Mouse (Mus musculus): ENCODE data around the gene Tenm2.

Gene Tenm2

DNA sequence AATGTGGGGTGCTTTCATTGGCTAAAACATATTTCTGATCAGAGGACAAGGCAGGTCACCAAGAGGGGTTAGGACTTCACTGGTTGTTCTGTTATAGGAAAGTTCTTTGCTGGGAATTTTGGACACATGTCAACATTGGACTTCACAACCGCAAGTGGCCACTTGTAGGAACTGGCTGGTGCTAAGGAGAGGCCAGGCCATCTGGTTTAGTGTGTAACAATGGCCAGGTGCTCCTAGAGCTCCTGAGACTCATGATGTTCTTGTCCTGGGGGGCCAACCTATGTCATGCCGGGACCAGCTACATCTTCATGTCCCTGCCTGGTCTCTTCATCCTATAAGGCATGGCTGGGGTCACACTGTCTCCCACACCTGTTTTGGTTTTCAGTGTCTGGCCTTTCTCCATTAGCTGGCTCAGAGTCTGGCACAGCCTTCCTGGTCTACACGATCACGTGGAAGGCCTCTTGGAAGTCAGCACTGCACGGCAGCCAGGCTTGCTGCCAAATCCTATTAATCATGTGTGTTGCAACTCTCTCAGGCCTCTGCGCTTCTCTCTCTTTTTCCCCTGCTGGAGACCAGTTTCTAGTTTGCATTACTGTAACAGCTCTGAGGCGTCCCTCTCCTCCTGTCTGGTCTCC, 1199.6 kb downstream of the Tenm2 start:
- in situ Hi-C loops (cut with MboI; ENCODE audit: low sequenced_read_pairs): no loop called here

DNA sequence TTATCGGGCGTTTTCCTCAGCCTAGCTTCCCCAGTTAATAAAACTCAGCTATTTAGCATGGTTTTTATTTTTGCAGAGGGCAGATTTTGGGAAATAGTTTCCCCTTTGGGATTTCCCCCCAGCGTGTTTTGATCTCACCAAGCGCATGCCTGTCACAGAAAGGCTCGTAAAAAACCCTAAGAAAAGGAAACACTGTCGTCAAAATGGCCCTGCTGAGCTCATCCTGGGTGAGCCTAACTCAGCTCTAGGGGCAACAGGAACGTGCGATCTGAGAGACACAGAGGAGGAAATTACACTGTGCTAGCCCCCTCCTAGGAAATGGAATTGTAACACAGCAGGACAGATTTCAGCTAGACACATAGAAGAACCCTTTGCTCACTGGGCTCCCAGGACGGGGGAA, 1204.0 kb downstream of the Tenm2 start:
- in situ Hi-C loops (cut with MboI; ENCODE audit: low sequenced_read_pairs): no loop called here

DNA sequence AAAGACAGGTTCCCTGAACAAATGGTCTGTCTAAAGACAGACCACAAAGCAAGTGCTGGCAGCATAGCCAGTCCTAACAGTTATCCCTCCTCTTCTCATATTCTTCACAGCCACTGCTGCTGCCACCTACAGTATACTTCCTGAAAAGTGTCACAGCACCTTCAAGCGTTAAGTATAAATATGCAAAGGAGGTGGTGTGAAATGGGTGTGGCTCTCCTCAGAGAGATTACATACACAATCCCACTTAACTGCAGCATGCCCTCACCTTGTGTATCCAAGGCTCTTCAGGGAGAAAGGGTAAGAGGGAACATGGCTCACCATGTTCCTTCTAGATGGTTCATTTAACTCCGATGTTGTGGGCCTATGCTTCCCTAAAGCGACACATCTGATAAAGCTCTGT, 1215.8 kb downstream of the Tenm2 start:
- in situ Hi-C loops (cut with MboI; ENCODE audit: low sequenced_read_pairs): no loop called here

DNA sequence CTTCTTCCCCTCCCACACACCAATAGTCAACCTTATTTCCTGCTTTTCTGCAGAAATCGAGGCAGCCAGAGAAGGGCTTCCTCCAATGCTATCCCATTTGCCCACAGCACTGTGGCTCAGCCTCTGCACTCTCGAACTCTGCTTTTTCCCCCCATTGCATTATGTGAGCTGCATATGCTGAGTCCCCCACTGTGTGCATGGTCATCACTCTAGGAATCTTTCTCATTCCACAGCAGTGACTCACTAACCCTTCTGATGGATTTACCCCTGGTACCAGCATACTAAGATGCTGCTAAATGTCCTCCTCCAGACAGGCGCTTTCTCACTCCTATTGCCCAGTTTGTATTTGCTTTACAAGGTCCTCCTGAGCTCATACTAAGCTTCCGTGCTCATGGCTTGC, 1222.6 kb downstream of the Tenm2 start:
- in situ Hi-C loops (cut with MboI; ENCODE audit: low sequenced_read_pairs): no loop called here

DNA sequence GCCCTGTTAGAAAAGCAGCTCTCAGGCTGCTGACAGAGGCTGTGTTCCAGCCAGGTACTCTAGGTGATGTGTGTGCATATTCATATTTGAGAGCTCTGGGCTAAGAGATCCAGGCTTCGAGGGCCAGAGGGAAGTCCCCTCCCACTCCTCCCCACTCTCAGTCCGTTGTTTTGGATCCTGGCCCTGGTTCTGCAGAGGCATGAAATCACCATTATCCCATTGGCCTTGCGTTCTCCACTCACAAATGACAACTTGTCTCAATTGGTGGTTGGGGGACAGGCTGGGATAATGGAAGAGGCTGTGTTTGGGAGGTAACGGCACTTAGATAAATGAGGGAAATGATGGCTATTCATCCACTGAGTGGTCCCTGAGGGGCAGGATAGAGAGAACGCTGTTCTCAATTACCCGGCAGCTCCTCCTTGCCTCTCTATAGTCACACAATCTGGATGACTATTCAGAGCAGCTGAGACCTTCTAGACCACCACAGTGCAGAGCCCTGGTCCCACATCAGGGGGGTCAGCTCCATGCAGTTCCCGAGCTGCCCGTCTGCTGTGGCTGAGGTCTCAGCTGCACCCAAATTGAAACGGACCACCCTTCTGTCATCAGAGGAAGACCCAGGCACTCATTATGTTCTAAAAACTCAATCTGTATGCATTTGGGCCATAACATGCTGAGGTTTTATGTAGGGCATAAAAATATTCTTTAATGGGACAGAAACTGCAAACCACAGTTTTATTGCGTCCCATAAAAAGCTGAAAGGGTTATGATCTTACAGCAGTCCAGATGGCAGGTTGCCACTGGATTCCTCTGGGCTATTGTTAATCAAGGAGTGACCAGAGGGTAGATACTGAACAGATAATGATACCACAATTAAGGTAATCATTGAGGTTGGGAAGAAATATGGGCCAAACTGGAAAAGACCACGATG, 1226.2 kb downstream of the Tenm2 start:
- in situ Hi-C loops (cut with MboI; ENCODE audit: low sequenced_read_pairs): no loop called here

DNA sequence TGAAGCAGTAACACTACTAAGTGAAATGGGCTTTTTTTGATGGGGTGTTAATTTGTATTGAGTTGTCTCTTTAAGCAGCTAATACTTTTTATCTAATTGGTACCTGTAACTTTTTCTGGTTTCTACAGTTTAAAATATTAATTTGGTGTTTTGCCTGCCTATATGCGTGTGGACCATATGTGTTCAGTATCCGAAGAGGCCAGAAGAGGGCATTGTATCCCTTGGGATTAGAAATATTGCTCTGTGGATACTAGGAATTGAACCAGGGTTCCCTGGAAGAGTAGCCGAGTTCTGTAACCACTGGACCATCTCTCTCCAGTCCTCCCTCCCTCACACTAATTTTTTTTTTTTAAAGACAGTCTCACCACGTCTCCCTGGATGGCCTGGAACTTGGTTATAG, 1232.9 kb downstream of the Tenm2 start:
- in situ Hi-C loops (cut with MboI; ENCODE audit: low sequenced_read_pairs): no loop called here

DNA sequence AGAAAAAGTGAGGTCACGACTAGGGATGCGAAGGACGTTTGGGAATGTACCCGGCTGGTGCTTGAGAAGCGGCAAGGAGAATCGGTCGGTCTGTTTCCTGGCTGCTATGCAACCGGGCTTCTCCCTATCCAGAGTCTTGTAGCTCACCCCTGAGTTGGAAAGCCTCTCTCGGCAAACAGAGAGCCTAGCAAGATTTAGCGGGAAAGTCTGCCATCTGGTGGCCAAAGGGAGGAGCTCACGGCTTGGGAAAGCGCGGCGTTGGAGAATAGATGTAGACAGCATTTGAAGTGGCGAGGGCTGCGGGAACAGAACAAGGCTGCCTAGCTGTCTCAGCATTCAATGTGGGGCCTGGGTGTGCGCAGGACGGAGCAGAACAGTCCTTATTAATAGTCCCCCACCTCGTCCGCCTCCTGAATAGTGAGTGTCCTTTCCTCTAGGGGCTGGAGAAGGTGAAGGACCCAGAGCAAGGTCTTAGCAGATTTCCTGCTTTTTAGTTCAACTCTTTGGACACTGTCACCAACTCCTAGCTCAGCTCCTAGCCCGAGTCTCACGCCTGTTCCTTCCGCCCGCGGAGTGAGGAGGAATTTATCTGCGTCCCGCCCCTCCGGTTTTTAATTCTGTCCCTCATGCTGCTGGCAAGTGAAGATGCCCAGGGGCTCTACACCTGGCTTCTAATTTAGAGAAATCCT, 1234.3 kb downstream of the Tenm2 start:
- in situ Hi-C loops (cut with MboI; ENCODE audit: low sequenced_read_pairs): no loop called here

DNA sequence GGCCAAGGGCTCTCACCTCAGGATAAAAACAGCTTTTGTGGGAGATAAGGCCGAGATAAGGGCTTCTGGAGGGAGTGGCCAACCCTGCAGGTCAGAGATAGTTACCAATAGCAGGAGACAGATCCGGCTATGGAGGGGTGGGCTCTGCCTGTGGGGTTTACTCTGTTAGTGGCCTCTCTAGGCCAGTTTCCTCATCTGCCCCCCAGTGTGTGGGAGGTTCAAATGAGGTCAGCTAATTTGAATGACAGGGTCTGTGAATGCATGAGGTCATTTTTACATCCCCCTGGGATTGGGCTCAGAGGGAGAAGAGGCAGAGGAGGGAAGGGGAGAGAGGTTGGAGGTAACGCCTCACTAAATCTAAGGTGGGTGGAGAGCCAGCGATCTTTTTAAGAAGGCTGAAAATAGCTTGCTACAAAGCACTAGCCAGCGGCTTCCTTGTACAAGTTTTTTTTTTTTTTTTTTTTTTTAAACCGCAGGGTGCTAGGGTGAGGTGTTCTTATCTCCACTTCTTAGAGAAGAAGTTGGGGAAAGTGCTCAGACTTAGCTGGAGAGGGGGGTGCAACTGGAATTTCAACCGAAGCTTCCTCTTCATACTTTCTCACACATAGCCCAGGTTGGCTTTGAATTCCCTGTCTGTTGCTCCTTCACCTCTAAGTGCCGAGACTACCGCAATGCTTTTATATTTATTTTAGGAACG, 1235.0 kb downstream of the Tenm2 start:
- in situ Hi-C loops (cut with MboI; ENCODE audit: low sequenced_read_pairs): no loop called here

DNA sequence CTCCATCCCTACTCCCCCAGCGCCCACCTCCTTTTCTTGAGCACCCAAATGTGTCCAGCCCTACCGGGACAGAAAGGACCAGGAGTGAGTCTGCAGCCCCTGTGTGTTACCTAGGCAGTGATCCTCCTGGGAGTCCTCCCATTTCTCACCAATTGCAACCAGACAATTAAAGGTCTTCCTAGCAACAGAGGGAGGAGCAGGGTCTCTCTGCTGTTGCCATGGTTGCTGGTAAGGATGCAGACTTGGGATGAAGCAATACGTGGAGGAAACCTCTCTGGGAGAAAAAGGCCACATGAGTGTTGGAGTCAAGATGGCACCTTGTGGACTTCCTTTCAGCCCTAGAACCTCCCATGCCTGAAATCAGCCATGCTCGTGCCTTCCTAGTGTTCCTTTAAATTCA, 1235.7 kb downstream of the Tenm2 start:
- in situ Hi-C loops (cut with MboI; ENCODE audit: low sequenced_read_pairs): no loop called here

DNA sequence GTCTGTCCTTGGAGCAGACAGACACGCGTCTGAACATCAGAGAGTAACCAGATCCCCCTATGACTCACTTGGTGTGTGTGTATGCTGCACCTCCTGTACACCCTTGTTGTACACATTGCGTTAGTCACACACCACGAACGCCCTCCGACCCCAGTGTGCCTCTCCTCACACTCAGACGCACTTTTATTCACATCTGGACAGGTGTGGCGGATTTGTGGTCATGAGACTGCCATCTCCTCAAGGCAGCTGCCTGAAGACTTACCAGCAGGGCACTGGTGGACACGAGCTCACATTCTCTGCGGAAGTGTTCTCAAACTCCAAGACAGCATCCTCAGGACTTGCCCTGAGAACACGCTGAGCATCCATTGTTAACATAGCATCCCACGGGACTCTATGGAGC, 1237.7 kb downstream of the Tenm2 start:
- in situ Hi-C loops (cut with MboI; ENCODE audit: low sequenced_read_pairs): no loop called here

DNA sequence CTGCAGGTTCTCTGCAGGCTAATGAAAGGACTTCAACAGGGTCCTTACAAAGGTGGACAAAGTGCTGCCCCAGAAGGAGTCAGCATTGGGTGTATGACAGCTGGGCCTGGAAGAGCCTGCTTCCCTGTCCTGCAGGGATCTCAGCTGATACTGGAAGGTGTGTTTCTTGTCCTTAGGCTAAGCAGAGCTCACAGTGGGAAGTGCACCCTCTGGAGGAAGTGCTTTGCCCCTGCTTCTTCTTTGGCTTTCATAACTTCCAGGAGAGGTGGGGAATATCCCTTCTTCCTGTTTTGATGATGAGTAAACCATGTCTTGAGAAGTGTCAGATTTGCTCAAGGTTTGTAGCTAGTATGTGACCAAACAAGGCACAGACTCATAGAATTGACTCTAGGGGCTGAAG, 1240.5 kb downstream of the Tenm2 start:
- in situ Hi-C loops (cut with MboI; ENCODE audit: low sequenced_read_pairs): no loop called here

DNA sequence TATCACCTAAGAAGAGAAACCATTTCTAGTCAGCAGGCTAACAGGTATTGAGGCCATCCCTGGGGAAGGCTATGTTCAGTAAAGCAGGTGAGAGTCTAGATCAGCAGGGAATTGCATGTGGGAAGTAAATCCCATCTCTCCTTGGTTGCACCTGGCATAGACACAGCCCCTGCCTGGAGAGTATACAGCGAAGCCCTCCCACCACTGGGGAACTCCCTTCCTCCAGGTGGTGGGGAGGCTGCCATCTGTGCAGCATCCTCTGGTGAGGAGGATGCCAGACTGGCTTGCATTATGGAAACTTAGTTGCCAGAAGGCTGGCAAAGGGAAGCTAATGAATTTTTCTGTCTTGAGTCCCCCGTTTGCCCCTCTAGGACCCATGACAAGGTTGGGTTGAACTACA, 1243.9 kb downstream of the Tenm2 start:
- in situ Hi-C loops (cut with MboI; ENCODE audit: low sequenced_read_pairs): no loop called here

DNA sequence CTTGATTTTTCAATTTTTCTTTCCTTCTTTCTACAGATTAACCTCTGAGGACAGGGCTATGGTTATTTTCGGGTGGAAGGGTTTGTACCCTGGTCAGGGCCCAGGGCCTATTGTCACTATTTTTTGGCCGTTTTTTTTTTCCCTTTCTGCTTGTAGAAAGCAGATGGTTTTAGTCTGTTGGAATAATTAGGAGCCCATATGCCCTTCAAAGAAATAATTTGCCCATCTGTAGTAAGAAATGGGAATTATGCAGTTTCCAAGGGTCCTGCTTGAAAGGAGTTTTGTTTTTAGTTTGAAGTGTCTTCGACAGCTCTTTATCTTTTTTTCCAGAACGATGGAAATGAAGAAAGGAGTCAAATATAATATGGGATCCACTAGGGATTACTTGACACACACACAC, 1245.8 kb downstream of the Tenm2 start:
- in situ Hi-C loops (cut with MboI; ENCODE audit: low sequenced_read_pairs): no loop called here

DNA sequence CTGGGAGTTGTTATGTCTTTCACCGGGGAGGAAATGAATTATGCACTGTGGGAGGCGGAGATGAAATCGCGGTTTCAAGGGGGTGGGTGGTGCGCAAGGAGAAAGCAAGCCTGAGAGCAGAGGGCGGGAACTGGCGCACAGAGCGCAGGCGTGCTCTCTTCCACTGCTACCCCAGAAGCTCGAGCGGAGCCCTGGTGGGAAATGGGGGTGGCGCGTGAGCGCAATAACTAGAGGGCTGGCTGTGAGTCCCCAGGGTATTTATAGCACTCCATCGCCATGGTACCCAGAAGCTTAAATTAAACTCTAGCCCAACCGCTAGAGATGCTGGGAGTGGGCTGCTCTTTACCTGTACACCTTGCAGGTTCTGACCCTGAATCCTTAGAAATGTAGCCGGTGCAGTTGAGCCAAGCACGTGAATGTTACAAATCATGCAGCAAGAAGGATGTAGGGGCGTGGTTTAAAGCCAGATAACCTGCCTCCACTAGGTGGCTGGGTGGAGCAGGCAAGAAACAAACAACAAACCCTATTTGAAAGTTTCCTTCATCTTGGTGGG, 1249.8 kb downstream of the Tenm2 start:
- in situ Hi-C loops (cut with MboI; ENCODE audit: low sequenced_read_pairs): no loop called here

DNA sequence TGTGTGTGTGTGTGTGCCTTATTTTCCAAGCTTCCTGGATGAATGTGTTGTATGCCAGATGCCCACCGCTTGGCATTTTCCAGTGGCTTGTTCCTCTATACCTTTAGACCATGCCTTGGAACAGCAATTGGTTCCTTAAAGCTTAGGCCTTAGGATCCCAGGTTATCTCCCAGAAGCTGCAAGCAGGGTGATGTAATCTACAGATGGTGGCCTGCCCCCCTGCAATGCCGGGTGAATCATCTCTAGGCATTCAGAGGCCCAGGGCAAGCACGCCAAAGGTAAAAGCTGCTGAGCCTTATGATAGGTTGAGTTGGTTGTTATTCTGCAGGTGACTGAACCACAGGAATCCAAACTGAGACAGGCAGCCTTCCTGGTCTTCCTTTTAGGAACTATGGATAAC, 1253.0 kb downstream of the Tenm2 start:
- in situ Hi-C loops (cut with MboI; ENCODE audit: low sequenced_read_pairs): no loop called here

DNA sequence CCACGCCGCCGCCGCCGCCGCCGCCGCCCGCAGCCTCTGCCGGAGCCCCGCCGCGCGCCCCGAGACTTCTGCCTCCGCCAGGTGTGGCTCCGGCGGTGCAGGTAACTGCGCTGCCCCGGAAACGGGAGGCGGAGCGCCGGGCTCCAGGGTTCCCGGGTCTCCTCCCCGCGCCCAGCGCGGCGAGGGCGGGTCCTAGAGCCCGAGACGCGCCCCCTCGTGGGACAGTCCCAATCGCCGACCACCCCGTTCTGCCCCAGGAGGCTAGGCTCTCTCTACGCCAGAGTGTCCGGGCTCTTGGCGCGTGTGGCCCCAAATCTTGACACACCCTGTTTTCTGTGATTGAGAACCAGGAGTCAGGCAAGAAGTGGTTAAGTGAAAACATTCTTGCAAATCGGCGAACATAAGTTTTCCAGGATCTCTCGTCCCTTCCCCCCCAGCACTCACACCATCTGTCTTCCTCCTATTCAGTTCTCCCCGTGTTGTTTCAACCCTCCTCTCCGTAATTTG, 1255.3 kb downstream of the Tenm2 start, which contains the start of gene Wwc1:
Gene Wwc1, minus strand, starts transcription at position 117 of the 507 bp plus-strand sequence.
- in situ Hi-C loops (cut with MboI; ENCODE audit: low sequenced_read_pairs): no loop called here

DNA sequence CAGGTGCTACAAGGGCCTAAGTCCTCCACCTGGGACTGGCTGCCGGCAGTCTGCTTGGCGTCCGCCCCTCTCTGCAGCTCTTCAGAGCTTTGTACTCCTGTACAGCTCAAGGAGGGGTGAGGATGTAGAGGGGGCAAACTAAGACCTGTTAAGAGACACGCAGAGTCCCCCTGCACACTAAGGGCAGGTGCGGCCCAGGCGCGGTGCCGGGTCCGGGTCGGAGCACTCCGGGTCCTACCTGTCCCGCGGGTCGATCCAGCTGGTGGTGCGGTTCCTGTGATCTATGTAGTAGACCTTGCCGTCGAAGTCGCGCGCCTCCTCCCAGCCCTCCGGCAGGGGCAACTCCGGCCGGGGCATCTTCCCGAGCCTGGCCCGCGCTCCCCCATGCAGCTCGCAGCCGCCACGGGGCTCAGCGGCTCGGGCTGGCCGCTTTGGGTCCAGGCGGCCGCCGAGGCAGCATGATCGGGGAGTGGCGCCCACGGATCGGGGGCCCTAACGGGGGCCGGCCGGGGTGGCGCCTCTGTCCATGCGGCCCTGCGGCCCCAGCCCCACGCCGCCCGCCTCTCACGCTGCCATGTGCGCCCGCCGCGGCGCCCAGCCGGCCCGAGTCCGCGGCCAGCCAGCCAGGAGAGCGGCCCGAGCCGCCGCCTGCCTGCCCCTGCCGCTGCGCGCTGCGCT, 1255.9 kb downstream of the Tenm2 start:
- in situ Hi-C loops (cut with MboI; ENCODE audit: low sequenced_read_pairs): no loop called here

DNA sequence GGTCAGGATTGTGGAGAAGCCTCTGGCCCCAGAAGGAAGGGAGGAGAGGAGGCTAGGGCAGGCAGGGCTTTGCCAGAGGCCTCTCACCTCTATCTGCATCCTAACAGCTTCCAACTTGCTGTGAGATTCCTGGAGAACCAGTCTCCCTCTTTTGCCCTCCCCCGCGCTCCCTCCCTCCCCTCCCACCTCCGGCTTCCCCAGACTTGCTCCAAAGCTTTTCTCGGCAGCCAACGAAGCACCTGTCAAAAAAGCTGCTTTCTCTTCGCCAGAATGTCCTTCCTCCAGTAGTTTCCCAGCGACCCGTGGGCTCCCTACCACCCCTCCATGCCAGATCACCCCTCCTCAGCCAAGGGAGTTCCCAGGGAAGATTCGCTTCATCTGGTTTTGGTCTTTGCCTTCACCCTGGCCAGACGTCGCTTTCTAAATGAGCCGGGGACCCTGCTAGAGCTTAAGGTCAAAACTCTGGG, 1256.5 kb downstream of the Tenm2 start:
- in situ Hi-C loops (cut with MboI; ENCODE audit: low sequenced_read_pairs): no loop called here

DNA sequence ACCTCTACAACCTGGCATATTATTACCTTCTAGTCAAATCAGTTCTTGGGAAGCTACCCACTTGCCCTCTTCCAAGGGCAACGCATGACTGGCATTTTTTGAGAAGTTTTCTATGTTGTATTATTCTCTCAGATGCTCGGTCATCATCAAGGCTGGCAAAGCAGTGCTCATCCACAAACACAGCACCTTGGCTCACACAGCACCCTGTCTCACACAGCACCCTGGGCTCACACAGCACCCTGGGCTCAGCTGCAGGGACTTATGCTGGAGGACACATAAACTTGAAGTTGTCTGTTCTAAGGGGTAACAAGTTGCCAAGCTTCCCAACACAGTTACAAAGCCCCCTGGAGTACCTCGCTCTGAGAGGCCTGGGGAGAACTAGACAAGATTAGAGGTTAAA, 1258.0 kb downstream of the Tenm2 start:
- in situ Hi-C loops (cut with MboI; ENCODE audit: low sequenced_read_pairs): no loop called here

DNA sequence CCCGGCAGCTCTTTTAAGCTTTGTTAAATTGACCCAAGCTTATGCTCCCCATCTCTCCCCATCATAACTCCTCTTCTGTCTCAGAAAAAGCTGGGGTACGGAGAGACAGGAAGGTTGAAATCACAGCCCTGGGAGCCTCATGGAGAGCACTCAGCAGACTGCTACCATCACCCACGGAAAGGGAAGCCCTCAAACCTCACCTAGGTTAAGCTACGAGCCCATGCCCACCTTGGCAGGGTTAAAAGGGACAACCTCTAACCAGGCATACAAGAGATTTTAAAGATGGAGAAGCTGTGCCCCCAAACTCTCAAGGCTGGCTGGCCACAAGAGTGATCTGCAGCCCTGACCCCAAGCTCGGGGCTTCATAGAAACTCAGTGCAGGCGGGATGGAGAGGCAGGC, 1258.7 kb downstream of the Tenm2 start:
- in situ Hi-C loops (cut with MboI; ENCODE audit: low sequenced_read_pairs): no loop called here

All from CH12F3 (cell line).